Mouse (Mus musculus): Measurements from ENCODE around the gene Slc30a1.

Slc30a1 gene

DNA sequence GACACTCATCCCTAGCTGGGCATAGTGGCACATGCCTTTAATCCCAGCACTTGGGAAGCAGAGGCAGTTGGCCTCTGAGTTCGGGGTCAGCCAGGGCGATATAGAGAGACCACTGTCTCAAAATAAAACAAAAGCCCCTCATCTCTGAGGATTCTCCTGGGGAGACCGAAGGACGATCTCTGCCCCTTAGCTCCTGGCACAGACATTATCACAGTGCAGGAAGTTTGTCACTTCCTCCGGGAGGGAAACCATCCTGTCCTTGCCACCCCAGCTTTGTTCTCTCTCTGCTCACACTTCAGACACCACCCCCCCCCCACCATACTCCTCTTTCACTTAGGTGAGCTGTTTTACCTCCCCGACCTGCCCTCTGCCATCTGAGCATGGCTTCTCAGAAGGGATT, 37.1 kb downstream of the Slc30a1 start:
- no peak for DNase-seq (ENCODE audit: low read depth, low spot score)

DNA sequence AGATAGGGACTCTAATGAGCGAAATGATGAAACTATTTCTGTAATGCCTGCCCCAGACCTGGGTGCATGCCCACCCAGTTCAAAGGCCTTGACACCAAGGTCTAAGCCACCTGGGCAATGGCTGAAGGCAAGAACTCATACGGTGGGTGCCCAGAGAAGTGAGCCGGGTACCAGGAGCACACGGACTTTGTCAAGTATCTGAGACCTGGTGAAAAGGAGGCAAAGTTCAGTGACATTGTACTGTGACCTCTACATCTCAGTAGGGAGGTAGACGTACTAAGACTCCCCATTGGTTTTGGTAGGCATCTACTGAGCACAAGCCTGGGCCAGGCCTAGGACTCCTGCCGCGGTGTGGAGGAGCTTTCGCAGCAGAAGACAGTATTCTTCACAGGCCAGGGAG, 38.8 kb downstream of the Slc30a1 start:
- peak; percentile 40 for DNase-seq (ENCODE audit: low read depth, low spot score)

DNA sequence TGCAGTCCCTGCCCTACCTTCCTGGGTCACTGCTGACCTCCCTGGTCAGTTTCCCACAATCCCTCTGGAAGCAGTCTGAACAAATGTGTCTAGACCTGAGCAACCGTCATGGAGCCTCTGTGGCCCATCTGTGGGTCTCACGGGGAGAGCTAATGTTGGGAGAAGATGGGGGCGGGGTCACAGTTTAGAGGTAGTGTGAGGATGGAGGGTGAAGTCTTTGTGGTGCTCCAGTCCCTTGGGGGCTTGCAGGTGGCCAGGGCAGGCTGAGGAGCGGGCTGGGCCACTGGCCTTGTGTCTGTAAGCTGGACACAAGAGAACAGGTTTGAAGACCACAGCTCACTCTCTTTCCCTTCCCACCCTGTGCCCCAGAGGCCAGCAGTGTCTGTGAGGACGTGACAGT, 39.2 kb downstream of the Slc30a1 start:
- DNase-seq (ENCODE audit: low read depth, low spot score) = peak; percentile 70

DNA sequence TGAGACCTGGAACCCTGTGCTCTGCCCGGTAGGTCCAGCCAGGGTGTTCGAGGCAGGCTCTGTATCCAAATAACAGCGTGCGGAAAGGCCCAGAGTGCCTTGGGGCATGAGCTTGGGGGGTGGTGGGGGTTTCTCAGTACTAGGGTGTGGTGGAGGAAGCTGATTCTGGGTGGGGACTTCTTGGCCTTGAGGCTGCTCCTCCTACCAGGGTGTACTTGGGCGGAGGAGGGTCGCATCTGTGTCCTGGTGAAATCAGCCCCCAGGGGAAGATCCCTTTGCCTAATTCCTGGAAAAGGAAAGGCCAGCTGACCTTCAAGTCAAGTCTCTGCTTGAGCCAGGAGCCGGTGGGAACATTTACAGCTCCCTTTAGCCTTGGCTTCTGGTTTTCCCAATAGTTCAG, 39.7 kb downstream of the Slc30a1 start:
- peak; percentile 89 for DNase-seq (ENCODE audit: low read depth, low spot score)

DNA sequence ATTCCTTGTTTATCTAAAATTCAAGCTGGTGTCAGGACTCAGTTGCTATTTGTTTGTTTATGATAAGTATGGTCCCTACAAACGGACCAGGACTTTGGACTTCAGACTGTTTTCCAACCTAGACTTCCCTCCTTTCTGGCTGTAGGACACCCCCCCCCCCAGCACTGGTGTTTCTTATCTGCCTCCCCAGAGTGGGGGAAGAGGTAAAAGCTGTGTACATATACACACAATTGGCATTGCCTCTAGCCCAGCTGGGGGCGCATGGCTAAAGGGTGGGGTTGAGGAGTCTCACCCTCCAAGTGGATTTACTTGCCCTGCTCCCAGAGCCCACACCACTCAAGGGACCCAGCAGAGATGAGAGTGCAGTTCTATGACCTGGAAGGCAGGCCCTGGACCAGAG, 40.3 kb downstream of the Slc30a1 start:
- DNase-seq (ENCODE audit: low read depth, low spot score) = peak; percentile 31

DNA sequence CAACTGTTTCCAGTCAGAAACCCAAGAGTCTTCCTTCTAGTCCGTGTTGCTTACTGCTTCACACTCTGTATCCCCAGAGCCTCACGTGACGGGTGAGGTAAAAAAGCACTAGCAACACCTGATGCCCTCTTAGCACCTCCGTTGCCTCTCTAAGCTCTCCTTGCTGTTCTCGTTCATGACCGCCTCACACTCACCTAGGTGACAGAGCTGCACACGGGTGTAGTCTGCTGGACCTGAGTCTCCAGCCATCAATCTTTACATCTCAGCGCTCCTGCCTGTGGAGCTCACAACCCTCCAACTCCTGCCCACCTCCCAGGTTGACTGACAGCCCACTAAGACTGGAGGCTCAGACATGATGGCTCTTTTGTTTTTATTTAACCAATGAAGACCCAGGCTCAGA, 41.2 kb downstream of the Slc30a1 start:
- DNase-seq (ENCODE audit: low read depth, low spot score) = peak; percentile 68

DNA sequence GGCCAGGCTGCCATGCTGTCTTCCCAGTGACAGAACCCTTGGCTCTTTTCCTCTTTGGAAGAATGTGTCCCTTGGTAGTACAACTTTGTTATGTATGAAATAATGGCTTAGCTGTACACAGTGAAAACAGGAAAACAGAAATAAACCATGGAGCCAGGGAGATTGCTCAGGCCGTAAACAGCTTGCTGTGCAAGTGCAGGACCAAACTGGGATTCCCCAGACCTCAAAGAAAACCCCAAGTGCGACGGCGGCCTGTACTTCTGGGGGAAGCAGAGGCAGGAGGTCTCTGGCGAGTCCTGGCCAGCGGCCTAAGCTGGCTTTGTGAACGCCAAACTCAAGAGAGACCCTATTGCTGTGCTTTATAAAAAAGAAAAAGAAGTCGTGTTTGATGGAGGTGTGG, 42.0 kb downstream of the Slc30a1 start:
- no peak for DNase-seq (ENCODE audit: low read depth, low spot score)

DNA sequence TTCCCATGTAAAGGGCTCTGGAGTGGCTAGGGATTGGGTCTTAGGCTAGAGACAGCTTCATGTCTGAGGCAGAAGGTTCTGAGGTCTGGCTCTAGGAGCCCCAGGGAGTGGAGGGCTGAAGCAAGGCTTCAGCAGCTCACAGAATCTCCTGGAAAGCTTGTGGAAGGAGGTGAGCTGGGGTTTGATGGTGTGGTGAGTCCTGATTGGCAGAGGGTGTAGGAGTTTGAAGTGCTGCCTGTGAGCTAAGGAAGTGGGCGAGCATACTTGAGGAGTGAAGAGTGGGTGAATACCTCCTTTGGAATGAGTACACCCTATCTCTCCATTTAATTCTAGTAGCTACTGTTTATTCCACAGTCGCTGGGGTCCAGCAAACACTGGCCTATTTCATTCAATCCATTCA, 44.0 kb downstream of the Slc30a1 start:
- no peak for DNase-seq (ENCODE audit: low read depth, low spot score)

DNA sequence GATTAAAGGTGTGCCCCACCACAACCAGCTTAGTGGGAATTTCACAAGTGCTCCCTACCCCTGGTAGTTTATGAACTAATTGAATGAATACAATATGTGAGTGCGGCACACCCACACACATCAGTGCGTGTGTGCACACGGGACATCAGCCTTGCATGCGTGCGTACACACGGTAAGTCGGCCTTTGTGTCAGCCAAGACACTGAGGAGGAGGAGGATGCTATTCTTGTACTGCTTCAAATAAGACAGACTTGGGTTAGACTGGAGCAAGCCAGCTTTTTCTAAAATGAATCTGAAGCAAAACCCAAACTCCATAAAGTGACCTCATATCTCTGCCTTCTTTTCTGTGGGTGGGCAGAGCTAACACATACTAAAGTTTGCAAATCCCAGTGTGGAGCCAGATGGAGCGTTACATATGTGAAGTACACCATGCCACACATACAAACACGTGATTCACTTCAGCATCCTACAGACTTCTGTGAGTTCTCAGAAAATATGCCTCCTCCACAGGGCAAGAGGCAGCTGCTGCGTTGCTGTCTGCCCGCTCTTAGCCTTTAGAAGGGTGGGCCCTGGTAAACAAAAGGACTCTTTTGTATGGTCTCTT, 46.3 kb downstream of the Slc30a1 start:
- no peak for DNase-seq (ENCODE audit: low read depth, low spot score)

DNA sequence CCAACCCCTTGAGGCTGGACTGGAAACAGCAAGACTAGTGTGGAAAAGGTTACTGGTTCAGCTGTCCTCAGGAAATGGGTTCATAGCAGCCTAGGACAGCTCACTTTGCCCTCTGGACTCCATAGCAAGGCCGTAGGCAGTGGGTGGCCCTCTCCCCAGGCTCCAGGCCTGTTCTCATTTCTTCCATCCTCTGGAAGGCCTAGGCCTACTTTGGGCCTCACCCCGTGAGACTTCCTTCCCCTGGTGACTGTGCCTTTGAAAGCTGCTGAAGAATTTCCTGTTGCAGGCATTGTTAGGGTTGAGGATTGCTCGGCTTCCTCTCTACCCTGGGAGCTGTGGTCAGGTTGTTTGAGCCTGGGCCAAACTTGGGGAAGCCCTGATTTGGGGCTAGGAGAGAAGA, 48.5 kb downstream of the Slc30a1 start:
- peak; percentile 21 for DNase-seq (ENCODE audit: low read depth, low spot score)

DNA sequence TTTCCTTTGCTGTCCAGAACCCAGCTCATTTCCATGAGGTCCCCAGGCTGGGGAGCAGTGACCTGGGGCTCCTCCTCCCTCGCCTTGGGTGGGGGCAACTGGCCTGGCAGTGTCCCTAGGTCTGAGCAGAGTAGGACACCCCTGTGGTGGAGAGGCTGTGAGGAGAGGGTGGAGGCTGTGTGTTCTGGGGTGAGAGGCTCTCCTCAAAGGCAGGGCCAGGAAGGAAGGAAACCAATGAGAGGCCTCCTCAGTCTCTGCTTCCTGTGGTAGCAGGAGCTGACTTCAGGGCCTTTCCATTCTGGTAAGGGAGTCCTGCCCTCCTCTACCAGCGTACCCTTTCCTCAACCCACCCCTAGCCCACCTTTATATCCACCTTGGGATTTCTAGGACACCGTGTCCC, 49.7 kb downstream of the Slc30a1 start:
- DNase-seq (ENCODE audit: low read depth, low spot score) = no peak

DNA sequence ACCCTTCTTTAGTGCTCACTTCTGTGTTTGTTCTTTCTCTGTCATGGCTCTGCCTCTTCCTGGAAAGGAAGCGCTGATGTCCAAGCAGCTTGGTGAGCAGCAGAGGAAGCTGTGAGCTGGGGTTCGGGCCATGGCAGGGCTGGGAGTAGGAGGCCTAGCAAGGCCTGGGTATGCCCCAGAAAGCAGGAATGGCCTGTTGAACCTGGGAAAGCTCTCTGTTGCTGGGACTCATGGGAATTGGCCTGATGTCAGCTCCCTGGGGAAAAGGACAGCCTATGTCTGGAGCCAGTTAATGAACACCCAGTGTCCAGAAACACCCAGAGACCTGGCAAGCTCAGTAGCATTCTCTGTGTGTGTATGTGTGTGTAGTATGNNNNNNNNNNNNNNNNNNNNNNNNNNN, 50.3 kb downstream of the Slc30a1 start:
- no peak for DNase-seq (ENCODE audit: low read depth, low spot score)

DNA sequence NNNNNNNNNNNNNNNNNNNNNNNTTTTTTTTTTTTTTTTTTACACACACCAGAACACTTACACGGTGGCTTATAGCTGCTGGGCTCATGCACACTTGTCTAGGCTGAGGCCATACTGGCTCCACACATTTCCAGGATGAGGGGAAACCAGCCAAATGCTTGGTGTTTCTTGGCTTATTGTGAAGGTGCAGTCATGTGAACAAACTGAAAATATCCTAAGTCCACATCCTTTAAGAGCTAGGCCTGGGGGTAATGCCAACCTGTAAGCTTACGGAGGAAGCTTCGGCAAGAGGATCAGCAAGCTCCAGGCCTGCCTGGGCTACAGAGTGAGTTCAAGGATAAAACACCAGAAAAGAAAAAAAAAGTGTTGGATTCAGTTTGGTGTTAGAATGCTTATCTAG, 50.8 kb downstream of the Slc30a1 start:
- no peak for DNase-seq (ENCODE audit: low read depth, low spot score)

DNA sequence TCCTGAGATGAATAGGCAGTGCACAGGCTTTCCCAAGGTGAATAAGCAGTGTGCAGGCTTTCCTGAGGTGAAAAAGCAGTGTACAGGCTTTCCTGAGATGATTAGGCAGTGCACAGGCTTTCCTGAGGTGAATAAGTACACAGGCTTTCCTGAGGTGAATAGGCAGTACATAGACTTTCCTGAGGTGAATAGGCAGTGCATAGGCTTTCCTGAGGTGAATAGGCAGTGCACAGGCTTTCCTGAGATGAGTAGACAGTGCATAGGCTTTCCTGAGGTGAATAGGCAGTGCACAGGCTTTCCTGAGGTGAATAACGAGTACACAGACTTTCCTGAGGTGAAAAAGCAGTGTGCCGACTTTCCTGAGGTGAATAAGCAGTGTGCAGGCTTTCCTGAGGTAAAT, 54.4 kb downstream of the Slc30a1 start:
- no peak for DNase-seq (ENCODE audit: low read depth, low spot score)

Measured in R1 (cell line).